Mouse (Mus musculus): ENCODE data around the gene Khdrbs1.

DNA sequence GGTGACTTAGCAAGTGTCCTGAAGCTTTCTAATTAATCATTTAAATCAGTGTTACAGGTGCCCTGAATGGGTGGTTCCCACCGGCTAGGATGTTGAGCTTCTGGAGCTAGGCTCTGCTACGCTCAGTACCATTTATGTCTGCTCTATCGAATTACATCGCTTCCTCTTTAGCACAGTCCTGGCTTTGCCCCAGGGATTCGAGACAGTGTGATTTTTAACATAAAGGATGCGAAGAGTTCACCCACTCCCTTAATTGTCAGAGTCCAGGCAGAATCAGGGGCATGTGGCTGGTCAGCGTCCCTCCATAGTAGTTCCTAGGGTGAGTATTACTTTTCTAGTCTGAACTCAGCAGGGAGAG is 29.2 kb upstream of the Khdrbs1 start:
- TF ChIP-seq CTCF (IDR thresholded peaks at IDR 0.05; ENCODE audit: extremely low read depth, insufficient read depth, insufficient read length, insufficient replicate concordance) (no peak), POLR2A (IDR thresholded peaks at IDR 0.05; ENCODE audit: low read depth, low read length) (no peak)

Measured in spleen, adult 2 months (tissue).